Mouse (Mus musculus) left cerebral cortex, postnatal 25 days (tissue): ENCODE results near the gene Atg101. TPM values are rescaled to one million over a fixed set of nuclear protein-coding genes. Genes with fewer than 3 reads are reported as not detected.

Source experiments
- DNase-seq, 2 experiments: peaks; one replicate each; pipeline ENCODE4 v3.0.0; 2022; ENCODE audit warnings: low spot score in 2 of 2, mixed read lengths in 1 of 2
- intact Hi-C: fragments of 180-260 bp; cut with DNase I; formaldehyde crosslinking; loops from one replicate; pipeline ENCODE4 v1.15.1; 2025
- total RNA-seq, 2 experiments: library from RNA; stranded (reverse); gene quantifications; 2 replicates each; pipeline ENCODE4 v1.2.3; 2021

Atg101 gene
- total RNA-seq, 2 experiments from 2014 or later = 40.3 to 43.6 TPM

DNA sequence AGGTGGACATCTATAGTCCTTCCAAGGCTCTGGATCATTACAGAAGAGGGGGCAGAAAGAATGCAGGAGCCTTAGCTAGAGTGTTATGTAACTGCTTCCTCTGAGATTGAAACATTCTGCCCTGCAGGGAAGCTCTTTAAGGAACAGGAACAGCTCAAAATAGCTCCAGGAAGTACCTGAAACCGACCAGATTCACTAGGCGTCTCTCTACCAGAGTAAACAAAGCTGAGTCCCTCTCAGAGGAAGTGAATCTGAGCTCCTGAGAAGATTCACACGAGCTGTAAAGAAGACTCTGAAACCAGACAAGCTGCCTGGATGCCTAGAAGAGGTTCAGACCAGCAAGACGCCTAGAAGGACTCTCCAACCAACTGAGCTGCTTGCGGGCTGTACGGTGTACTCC lies 31.5 kb upstream of the Atg101 start:
- no peak for DNase-seq
- intact Hi-C loops = no loop called here

GRCm38 (mm10) chr15:101253563-101253885 lies 30.5 kb upstream of the Atg101 start:
- no peak for DNase-seq
- intact Hi-C loops = no loop called here

DNA sequence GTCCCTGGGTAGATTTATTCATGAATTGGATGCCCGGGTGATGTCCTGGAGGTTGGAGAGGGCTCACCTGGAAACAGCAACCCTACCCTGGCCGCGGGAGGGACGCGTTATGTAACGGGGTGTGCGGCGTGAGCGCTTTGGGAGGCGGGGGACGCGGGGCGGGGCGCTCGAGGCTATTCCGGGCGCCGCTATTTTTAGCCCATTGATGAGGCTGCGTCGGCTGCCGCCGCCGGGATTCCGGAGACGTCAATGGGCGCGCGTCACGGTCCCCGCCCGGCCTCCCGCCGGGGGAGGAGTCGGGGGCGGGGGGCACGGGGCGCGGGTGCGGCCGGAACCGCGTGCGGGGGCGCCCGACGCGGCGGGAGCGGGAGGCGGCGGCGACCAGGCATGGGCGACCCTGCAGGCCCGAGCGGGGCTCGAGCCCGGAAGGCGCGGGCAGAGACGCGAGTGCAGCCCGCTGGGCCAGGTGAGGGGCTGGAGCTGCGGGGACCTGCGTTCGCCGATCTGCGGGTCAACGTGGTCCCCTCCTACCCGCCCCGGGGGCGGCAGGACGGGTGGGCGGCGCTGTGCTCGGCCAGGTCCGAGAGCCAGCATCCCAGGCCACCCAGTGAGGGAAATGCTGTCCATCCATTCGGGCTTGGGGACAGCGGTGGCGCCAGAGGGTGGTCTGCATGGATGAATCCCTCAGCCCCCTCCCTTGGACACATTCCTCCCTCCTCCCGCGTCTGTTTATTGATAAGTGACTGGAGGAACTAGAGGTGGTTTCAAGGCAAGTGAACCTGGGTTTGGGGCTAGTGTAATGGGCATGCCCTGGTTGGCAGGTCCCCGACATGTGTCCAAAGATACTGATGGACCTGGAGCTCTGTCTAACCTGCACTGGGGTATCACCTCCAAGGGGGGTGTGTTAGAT lies 29.9 kb upstream of the Atg101 start, which contains the start of gene Nr4a1:
Gene Nr4a1, plus strand, starts transcription at position 384 of the 910 bp plus-strand sequence.
- intact Hi-C loops = no loop called here

GRCm38 (mm10) chr15:101255842-101256462 lies 28.1 kb upstream of the Atg101 start:
- DNase-seq = no peak
- intact Hi-C loops = no loop called here

More for the DNA sequence above, 29.9 kb upstream of the Atg101 start, which contains the start of gene Nr4a1:
- peak; percentile 84 to 89 for DNase-seq

DNA sequence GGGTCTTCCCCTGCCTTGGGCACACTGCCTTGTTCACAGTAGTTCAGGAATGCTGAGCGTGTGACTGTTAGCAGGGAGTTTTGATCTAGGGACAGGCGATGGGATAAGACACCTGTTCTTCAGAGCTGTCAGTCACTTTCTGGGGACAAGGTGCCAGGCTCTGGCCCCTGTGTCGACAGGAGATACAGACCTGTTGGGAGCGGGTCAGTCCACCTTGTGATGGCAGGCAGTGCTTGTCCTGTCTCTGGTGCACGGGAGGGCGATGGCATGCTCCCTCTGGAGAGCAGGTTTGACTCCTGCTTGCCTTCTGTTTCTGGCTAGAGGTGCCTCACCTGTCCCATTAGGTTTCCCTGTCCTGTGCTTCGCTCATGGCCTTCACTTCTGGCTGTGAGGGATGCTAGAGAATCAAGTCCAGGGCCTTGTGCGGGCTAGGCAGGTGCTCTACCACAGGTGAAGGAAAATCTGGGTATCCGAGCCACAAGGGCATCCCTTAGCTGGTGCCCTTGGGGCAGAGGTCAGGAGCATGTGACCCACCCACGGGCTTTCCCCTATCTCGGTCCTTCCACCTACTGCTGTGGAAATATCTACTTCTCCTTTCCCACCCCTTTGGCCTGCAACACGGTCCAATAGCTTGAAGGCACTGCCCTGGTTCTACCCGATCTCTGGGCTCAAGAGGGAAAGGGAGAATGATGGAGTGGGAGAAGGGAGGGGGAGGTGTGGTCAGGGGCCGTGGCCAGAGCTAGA lies 27.4 kb upstream of the Atg101 start:
- no peak for DNase-seq
- intact Hi-C loops = no loop called here

- intact Hi-C loops = no loop called here
- DNase-seq = no peak
Observed at GRCm38 (mm10) chr15:101258420-101258819, 25.7 kb upstream of the Atg101 start.

- DNase-seq = no peak
- intact Hi-C loops = no loop called here
Observed at GRCm38 (mm10) chr15:101259922-101260321, 24.1 kb upstream of the Atg101 start.

GRCm38 (mm10) chr15:101260387-101260786 lies 23.7 kb upstream of the Atg101 start:
- DNase-seq = no peak
- intact Hi-C loops = no loop called here

DNA sequence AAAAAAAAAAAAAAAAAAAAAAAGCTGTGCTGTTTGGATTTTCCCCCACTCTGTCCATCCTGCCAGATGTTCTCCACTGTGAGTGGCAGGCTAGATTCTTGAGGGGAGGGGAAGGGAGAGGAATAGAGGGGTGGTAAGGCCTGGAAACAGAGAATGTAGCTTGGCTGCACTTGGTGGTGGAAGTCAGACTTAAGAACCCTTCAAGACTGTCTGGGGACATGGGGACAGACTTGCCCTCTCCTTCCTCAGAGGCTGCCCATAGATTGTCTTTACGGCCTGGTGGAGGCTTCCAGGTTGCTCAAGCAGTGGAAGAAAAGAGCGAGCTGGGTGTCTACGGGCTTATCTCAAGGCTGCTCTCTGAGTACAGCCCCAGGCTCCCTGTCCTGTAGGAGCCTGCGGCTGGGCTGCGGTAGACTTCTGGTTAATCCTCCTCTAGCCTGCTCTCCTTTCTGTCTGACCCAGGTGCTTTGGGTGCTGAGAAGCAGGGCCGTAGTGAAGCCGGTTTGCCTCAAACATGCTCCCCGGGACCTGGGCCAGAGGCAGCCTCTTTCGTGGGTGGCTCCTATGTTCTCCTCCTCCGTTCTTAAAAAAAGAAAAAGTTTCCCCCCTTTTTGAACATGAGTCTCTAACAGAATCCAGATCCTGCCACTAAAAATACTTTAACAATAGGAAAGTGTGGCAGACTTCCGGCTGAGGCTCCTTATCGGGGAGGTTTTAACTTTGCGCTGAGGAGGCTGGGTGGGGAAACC lies 23.0 kb upstream of the Atg101 start:
- DNase-seq = peak in 1 of 2 experiments; percentile 70
- intact Hi-C loops = no loop called here

GRCm38 (mm10) chr15:101262502-101262901 lies 21.6 kb upstream of the Atg101 start:
- DNase-seq = no peak
- intact Hi-C loops = no loop called here

GRCm38 (mm10) chr15:101266132-101266963 lies 17.7 kb upstream of the Atg101 start:
- peak; percentile 92 to 96 for DNase-seq
- intact Hi-C loops = loop anchor here (1.0 kb wide), 1 partner anchor 20 kb away; no protein-coding TSS in a partner anchor

- intact Hi-C loops = no loop called here
- DNase-seq = no peak
Observed at GRCm38 (mm10) chr15:101267053-101268032, 16.7 kb upstream of the Atg101 start.

- intact Hi-C loops = no loop called here
- no peak for DNase-seq
Observed at GRCm38 (mm10) chr15:101270101-101270820, 13.8 kb upstream of the Atg101 start.

GRCm38 (mm10) chr15:101271107-101271506 lies 13.0 kb upstream of the Atg101 start:
- intact Hi-C loops = no loop called here
- no peak for DNase-seq

DNA sequence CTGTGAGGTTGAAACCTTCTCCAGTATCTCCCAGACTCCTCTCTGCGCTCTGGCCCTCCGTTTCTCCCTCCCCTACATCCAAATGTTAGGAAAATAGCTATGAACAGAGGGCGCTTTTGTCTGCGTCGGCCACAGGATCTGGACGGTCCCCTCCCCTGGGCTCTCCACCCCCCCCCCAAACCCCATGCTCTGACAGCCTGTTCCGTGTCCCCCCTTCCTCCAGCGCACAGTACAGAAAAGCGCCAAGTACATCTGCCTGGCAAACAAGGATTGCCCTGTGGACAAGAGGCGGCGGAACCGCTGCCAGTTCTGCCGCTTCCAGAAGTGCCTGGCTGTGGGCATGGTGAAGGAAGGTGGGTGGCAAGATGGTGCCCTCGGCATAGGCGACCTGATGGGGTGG lies 12.6 kb upstream of the Atg101 start:
- intact Hi-C loops = no loop called here
- no peak for DNase-seq

- no peak for DNase-seq
- intact Hi-C loops = no loop called here
Observed at GRCm38 (mm10) chr15:101274380-101274779, 9.7 kb upstream of the Atg101 start.

DNA sequence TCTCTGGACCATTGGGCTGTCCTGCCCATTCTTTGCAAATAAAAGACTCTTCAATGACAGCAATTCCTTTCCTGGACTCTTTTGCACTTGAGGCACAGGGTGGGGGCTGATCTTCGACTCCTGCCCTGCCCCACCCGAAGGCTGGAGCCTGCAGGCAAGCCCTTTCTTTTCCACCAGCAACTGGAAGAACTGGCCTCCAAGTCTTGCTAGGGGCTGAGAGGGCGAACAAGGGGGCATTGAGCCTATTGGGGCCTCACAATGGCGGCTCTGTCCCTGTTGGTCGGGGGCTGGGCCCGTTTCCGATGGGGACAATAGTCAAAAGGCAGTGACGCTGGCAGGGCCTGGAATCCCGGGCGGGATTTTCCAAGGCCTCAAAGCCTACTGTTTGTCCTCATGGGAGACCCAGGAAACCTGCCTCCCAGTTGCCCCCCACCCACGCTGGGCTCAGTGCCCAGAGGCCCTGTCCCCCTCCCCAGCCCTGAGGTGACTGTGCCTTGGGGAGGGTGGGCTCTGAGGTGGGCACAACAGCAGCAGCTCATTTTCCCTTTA lies 6.6 kb upstream of the Atg101 start:
- no peak for DNase-seq
- intact Hi-C loops = no loop called here
